Mouse (Mus musculus) lung, postnatal 0 days (tissue): Measurements from ENCODE around the gene Smtn. TPM values are rescaled to one million over a fixed set of nuclear protein-coding genes. Genes with fewer than 3 reads are reported as not detected.

Source experiments
- ATAC-seq: fragments of 200-750 bp; cut with Nextera tagmentation; 2 replicates; pipeline ENCODE4 v1.8.0; 2017; ENCODE audit warnings: moderate library complexity
- DNase-seq: peaks from one replicate; pipeline ENCODE4 v3.0.0-alpha.2; 2016; ENCODE audit warnings: low spot score
- H3K27ac ChIP-seq: fragments of 300-500 bp; sonication (generic); 2 replicates; pipeline ENCODE4 v1.5.1; 2014; ENCODE audit warnings: antibody characterized with exemption, mild to moderate bottlenecking, low read length, mixed read lengths
- H3K27me3 ChIP-seq: fragments of 300-500 bp; sonication (generic); replicated peaks from 2 replicates; pipeline ENCODE4 v1.6.1; 2014; ENCODE audit warnings: low read length, mixed read lengths; ENCODE audit not compliant: insufficient read depth
- H3K36me3 ChIP-seq: fragments of 300-500 bp; sonication (generic); 2 replicates; pipeline ENCODE4 v1.6.1; 2014; ENCODE audit warnings: low read length, mixed read lengths; ENCODE audit not compliant: insufficient read depth
- H3K4me1 ChIP-seq: fragments of 300-500 bp; sonication (generic); 2 replicates; pipeline ENCODE4 v1.6.1; 2014; ENCODE audit warnings: antibody characterized with exemption, low read depth, low read length, mixed read lengths; ENCODE audit not compliant: insufficient read depth
- H3K4me2 ChIP-seq: fragments of 300-500 bp; sonication (generic); replicated peaks from 2 replicates; pipeline ENCODE4 v1.6.1; 2014; ENCODE audit warnings: low read depth, mild to moderate bottlenecking, low read length, moderate library complexity, mixed read lengths
- H3K4me3 ChIP-seq: fragments of 300-500 bp; sonication (generic); 2 replicates; pipeline ENCODE4 v1.5.1; 2014; ENCODE audit warnings: low read depth, low read length
- H3K9ac ChIP-seq: fragments of 300-500 bp; sonication (generic); replicated peaks from 2 replicates; pipeline ENCODE4 v1.6.1; 2014; ENCODE audit warnings: low read depth, mild to moderate bottlenecking
- H3K9me3 ChIP-seq: fragments of 300-500 bp; sonication (generic); 2 replicates; pipeline ENCODE4 v1.6.1; 2016; ENCODE audit warnings: low read length, mixed read lengths
- CTCF ChIP-seq: IDR thresholded peaks from 2 replicates; pipeline ENCODE4 v1.5.1; 2016; ENCODE audit warnings: antibody characterized with exemption, mild to moderate bottlenecking
- EP300 ChIP-seq: IDR thresholded peaks from 2 replicates; pipeline ENCODE4 v1.6.1; 2016; ENCODE audit warnings: antibody characterized with exemption, mild to moderate bottlenecking, control low read depth
- WGBS: fragments of 180-500 bp; shearing (Covaris S2); extraction: QIAGEN DNeasy Blood & Tissue Kit; methylation state at CpG from one replicate; pipeline ENCODE4 v1.1.7; 2014; 5-methylcytosine and 5-hydroxymethylcytosine counted together
- polyA plus RNA-seq: library from polyadenylated mRNA; unstranded; fragments of >200 nt; fragmentation: Nextera tagmentation; extraction: Ambion mirVana; gene quantifications from 2 replicates; pipeline ENCODE4 v1.2.1, GENCODE M21; 2015

Smtn gene
- polyA plus RNA-seq, 1 experiment from 2014 or later = 47.6 TPM

DNA sequence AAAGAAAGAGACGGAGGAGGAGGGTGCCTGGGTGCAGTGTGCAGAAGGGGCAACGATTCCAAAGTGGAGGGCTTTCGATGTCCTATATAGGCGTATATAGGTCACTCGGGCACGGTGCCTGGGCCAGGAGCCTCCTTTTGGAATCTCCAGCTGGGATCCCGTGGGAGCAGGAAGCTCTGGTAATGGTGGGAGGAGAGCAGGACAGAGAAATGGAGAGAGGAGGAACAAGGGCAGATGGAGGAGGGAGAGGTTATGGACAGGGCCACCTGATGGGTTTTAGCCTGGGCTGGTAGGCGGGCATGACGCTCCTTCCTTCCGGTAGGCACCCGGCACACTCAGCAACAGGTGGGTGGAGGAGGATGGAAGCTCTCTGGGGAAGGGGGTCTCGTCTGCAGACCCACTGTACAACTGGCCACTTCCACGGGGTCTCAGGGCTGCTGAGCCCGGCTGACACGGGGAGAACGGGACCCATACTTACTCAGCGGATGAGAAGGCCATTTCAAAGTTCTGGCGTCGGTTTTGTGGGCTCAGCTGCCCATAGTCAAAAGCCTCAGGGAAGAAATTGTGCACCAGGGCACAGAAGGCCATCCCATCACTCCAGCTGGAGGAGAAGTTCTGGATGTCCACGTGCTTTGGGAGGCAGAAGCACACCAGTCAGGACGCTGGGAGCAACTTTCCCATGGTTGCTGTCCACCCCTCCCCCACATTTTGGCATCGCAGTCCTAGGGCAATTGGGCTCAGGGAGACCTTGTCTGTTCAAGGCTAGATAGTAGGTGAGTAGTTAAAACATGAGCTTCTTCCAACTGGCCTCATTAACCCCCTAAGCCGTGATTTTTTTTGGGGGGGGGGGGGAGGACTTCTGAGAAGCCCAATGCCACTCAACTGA is 18.8 kb downstream of the Smtn start:
- Histone ChIP-seq H3K27ac (no peak overlapping the region), H3K27me3 (0 out of 2 replicates have a peak, but pooled peaks cover 2% of the 10 kb centered on the region), H3K4me3 (no peak overlapping the region), H3K4me2 (no peak overlapping the region), H3K9ac (no peak overlapping the region), H3K36me3 (peaks cover 30% of the 10 kb centered on the region), H3K4me1 (no peaks in the 10 kb centered on the region), H3K9me3 (no peaks in the 10 kb centered on the region)
- DNase-seq = no peak
- no peak for ATAC-seq
- WGBS = 85% methylated on average over 23 of the region's 23 CpGs
- TF ChIP-seq EP300 = no peak
- TF ChIP-seq CTCF = no peak

DNA sequence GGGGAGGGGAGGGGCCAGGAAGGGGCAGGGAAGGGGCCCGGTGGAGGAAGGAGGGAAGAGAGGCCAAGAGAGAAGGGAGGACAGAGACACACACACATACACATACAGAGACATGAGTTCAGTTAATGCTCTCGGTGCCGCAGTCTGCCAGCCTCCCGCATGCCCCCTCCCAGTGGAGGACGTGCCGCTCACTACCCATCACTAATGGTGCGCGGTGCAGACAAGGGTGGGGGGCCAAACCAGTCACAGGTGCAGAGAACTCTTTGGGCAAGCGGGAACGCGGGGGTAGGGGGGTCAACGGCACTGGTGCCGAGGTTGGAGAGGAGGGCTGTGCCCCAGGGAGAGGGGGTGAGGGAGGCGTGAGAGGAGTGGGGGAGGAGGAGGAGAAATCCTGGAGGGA is 19.5 kb downstream of the Smtn start:
- DNase-seq (no peak), ATAC-seq (no peak)
- no peaks in the 10 kb centered on the region for H3K4me1 ChIP-seq
- WGBS = 74% methylated on average over 14 of the region's 14 CpGs
- no peak overlapping the region for H3K27ac ChIP-seq
- TF ChIP-seq EP300 (no peak), CTCF (no peak)
- H3K36me3 ChIP-seq = peaks cover 25% of the 10 kb centered on the region
- H3K4me3 ChIP-seq = no peak overlapping the region
- H3K9me3 ChIP-seq = no peaks in the 10 kb centered on the region
- H3K27me3 ChIP-seq = 0 out of 2 replicates have a peak, but pooled peaks cover 2% of the 10 kb centered on the region
- H3K9ac ChIP-seq = no peak overlapping the region
- H3K4me2 ChIP-seq = no peak overlapping the region

DNA sequence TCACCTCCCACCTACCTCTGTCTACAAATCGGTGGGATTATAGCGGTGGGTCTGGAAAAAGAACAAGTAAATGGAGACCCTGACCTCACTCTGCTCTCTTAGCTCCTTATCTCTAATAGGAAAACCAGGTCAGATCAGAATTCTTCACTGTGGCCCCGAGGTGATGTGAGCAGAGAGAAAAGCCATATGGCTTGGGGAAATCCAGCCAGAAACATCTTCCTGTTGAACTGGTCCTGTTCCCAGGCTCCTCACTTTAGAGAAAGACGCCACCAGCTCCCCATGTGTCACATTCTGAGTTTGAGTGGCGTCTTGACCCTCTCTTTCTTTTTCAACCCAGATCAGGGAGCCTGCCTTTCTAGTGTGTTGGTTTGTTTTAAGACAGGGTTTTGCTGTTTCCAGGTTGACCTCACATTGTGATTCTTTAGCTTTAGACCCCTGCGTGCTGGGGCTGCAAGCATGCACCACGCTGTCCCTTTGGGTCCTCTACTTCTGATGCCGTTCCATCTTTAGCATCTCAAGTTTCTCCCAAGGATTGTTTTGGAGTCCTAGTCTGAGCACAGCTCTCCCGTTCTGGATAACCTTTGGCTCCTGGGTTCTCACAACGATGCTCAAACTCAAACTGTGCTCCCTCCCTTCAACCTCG is 20.5 kb downstream of the Smtn start:
- TF ChIP-seq CTCF (no peak), EP300 (no peak)
- DNase-seq (no peak), ATAC-seq (no peak)
- Histone ChIP-seq H3K27me3 (0 out of 2 replicates have a peak, but pooled peaks cover 2% of the 10 kb centered on the region), H3K4me1 (no peaks in the 10 kb centered on the region), H3K27ac (no peak overlapping the region), H3K4me2 (no peak overlapping the region), H3K9me3 (no peaks in the 10 kb centered on the region), H3K9ac (no peak overlapping the region), H3K36me3 (peaks cover 19% of the 10 kb centered on the region), H3K4me3 (no peak overlapping the region)
- 65% methylated on average over 11 of the region's 11 CpGs for WGBS

DNA sequence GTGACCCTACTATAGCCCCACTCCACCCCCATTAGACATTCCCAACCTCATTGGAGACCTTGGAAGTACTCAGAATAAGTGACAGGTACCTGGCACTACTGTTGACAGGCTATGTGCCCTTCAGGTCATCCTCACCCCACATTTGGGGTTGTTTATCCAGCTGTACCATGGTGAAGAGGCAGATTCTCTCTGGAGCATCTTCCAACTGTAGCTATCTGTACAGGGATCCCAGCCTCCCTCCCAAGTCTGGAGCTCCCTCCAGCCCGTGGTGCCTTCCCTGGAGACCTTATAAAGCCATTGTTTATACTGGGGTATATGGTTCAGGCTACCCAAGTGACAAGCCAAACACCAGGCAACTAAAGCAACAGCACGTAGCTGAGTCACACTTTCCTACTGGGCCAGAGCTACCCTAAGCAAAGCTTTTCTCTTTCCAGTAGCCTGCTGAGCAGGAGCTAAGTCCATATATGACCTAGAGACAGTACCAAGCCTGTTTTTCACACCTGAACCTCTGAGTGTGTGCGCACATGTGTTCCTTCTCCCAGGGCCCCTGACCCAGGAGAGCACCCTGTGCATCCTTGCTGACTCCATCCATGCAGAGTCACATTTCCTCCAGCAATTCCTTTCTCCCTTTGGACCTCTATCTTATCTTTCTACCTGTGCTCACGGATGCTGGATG is 21.2 kb downstream of the Smtn start:
- Histone ChIP-seq H3K9me3 (no peaks in the 10 kb centered on the region), H3K4me2 (no peak overlapping the region), H3K36me3 (peaks cover 18% of the 10 kb centered on the region), H3K27ac (no peak overlapping the region), H3K27me3 (0 out of 2 replicates have a peak, but pooled peaks cover 2% of the 10 kb centered on the region), H3K4me1 (no peaks in the 10 kb centered on the region), H3K9ac (no peak overlapping the region), H3K4me3 (no peak overlapping the region)
- DNase-seq (no peak), ATAC-seq (no peak)
- TF ChIP-seq EP300 (no peak), CTCF (no peak)
- 57% methylated on average over 4 of the region's 4 CpGs for WGBS

DNA sequence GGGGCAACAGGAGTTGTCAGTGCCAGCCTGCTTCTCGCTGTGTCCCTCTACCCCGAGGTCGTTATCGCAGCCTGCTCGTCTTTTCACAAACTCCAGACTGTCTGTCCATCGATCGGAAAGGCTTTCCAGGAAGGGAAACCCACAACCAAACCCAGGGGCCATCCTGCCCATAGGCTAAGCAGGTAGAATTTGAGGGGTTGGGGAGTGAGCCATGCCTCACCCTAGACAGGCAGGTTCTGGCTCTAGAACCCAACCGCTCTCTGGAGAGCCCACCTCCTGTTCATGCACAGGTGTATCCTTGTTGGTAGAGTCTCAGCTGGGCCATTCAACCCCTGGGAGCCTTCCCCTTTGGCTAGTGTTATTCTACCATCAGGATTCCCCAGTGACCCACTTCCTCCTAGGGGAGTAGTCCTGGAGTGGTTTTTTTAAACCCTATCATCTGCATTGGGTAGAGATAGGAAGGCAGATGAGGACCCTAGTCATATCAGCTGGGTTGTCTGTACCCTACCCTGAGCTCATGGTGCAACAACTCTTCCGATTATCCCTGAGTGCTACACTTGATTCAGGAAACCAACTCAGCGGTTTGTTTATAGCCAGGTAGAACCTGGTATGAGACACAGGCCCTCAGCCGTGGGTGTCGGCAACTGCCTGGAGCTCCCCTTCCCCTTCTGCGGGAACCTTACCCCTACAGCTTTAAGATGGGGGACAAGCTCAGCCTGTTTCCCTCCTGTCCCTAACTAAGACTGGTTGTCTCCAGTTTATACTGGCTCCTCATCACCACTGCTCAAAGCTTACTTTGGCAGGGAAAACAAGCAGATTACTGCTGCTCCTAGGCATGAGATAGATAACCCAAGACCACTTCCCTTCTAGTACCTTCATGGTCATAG is 22.3 kb downstream of the Smtn start:
- ATAC-seq (no peak), DNase-seq (no peak)
- 37% methylated on average over 13 of the region's 13 CpGs for WGBS
- Histone ChIP-seq H3K27ac (no peak overlapping the region), H3K36me3 (peaks cover 14% of the 10 kb centered on the region), H3K27me3 (0 out of 2 replicates have a peak, but pooled peaks cover 2% of the 10 kb centered on the region), H3K9ac (no peak overlapping the region), H3K4me1 (no peaks in the 10 kb centered on the region), H3K9me3 (no peaks in the 10 kb centered on the region), H3K4me3 (no peak overlapping the region), H3K4me2 (peak overlapping the region; percentile 50; the same call in 1 of the 2 replicates)
- no peak for TF ChIP-seq CTCF
- no peak for TF ChIP-seq EP300
